Mouse (Mus musculus) urinary bladder, postnatal 4 days (tissue): ENCODE measurements at regions not wholly inside any gene's neighbourhood (a gene's known extent, or its start where the extent isn't known, plus 50 kb on each side); places are given as distances from the start of the nearest gene placed in this dataset.

Experiments used
- DNase-seq, 2 experiments: peaks; one replicate each; pipeline ENCODE4 v3.0.0; 2021 to 2022; ENCODE audit warnings: low spot score in 2 of 2

- no peak for DNase-seq
Observed at GRCm38 (mm10) chrX:99415701-99416100, 55.4 kb downstream of the Pja1 start.

GRCm38 (mm10) chrX:99410942-99411341, 60.1 kb downstream of the Pja1 start:
- no peak for DNase-seq

DNA sequence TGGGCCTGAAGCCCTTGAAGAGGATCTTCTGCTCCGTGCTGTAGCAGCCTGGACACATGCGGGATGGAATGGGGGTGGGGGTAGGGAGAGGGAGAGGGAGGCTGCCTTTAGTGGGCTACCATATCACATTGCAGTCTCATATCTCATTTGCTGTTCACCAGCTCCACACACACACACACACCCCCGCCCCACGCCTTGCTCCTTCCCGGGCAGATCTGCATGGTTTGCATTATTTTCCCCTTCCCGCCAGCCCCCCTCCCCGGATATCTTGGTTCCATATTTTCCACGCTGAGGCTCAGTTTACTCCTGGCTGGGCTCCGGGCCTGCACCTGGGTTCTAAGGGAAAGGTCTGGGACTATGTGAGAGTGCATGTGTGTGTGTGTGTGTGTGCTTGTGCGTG, 61.2 kb downstream of the Pja1 start:
- no peak for DNase-seq

DNA sequence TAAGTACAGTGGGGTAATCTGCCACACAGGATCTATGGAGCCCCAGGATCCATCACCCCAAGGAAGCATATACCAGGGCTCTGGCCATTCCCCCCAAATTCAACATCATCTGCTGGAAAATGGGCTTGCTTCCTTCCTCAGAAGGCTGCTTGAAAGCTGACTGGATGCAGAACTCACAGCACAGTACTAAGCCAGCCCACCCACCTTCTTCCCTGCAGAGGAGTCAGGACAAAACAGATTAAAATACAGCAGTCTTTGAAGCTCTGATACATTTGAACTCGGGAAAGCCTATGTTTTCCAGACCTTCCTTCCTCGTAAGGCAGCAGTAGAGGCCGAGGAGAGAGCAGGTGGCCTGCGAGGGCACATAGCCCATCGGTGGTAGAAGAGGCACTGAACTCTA, 61.7 kb downstream of the Pja1 start:
- no peak for DNase-seq

DNA sequence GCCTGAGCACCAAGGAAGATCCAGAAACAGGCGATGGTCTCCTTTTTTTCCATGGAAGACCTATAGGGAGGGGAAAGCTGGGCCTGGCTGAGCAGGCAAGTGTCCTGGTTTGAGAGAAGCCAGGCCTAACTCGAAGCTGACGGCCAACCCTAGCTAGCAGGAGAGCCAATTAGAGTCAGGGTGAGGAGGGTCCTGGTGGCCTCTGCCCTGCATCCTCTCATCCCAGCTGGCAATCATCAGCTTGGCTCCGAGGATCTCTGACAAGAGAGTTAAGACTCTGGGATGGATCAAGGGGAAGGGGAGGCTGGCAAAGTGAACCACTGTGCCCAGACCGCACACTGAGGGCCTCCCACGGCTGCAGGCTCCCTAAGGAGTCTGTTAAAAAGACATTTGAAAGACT, 62.3 kb downstream of the Pja1 start:
- DNase-seq = no peak

DNA sequence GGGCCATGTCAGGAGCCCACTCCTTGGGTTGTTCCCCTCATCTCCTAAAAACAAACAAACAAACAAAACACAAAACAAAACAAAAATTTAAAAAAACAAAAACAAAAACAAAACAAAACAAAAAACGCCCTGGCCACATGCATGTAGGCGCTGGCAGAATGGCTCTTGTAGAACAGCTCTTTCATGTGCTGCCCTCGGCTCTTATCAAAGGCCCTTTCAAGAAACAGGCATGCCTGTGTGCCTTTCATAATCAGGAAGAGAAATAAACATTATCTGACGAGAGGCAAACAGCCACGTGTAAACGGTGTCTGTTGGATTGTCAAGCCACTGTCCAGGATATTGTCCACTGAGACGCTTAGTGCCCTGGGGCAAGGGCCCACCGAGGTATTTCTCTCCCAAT, 65.2 kb downstream of the Pja1 start:
- DNase-seq = no peak

- DNase-seq = no peak
Observed at GRCm38 (mm10) chrX:99403521-99404149, 67.4 kb downstream of the Pja1 start.

DNA sequence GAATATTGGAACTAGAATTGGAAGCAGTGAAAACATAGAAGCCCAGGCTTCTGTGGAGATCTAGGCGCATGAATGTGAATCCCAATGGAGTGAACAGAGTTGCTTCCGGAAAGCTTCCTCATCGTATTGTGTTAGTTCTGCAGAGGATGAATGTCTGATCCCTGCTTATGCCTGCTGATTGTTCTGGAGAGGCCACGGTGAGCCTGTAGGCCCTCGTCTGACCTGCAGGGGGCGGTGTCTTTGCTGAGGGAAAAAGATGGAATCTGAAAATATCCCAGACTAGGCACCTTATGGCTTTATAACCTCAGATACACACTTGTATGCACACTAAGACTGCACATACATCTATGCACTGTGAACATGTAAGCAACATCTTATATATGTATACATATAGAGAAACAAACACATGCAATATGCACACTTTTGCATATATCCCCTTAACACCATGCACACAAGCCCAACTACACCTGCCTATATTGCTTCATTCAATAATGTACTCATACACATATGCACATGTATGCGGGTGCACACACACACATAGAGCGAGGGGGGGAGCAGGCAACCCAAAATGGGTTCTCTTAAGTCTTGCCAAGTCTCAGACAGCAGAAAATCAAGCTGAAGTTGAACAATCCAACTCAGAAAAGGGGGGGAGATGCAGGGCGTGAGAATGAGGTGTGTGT, 68.1 kb downstream of the Pja1 start:
- no peak for DNase-seq

GRCm38 (mm10) chrX:99397344-99397743, 73.7 kb downstream of the Pja1 start:
- no peak for DNase-seq

DNA sequence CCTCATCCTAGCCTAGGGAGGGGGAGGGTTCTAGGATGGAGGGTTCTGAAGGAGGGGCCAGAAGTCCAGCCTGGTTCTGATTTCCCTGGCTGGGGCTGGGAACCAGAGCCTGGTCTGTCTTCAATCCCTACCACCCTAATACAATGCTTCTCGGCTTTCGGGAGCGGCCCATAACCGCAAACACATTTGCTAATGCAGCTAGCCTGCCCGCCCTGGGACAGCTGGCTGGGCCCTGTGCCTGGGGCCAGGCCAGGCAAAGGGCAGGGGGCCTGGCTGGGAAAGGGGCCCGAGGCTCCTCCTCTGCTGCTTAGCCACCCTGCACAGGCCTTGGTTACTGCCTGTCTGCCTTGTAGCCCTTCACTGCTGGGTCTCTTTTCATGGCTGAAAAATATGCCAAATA, 74.9 kb downstream of the Pja1 start:
- no peak for DNase-seq

DNA sequence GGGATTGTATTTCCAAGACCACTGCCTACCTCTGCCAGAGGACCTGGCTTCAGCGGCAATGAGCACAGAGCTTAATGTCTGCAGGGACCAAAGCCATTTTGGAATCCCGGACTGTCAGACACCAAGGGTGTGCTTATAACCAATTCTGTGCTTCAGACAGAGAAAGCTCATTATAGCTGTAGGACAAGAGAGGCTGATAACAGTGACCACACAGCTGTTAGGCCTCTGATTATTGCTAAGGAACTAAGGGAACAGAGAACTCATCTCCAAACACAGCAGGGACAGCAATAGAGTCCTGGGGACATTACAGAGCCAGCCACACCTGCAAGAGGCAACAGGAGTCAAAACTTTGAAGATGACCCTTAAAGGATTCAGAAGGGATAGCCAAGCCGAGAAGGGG, 76.0 kb downstream of the Pja1 start:
- no peak for DNase-seq

- no peak for DNase-seq
Observed at GRCm38 (mm10) chrX:99391628-99392027, 79.4 kb downstream of the Pja1 start.

DNA sequence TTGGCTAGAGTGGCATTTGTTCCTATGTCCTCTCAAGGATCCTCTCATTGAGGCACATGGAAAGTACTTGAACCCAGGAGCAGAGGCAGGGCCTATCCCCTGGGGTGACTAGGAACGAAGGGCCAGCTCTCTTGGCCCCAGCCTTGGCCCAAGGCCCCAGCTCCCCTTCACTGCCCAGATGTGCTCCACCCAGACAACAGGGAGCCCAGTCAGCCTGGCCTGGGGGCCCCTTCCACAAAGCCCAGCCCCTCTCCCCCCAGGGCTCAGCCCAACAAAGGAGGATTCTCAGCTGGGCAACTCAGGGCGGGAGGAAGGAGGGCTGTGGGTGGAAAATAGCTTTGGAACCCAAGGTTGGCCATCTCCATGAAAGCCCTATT, 80.6 kb downstream of the Pja1 start:
- no peak for DNase-seq

GRCm38 (mm10) chrX:99389778-99390461, 81.2 kb downstream of the Pja1 start:
- no peak for DNase-seq

GRCm38 (mm10) chrX:99370711-99371110, 100.4 kb downstream of the Pja1 start:
- DNase-seq = peak in 1 of 2 experiments; percentile 47

DNA sequence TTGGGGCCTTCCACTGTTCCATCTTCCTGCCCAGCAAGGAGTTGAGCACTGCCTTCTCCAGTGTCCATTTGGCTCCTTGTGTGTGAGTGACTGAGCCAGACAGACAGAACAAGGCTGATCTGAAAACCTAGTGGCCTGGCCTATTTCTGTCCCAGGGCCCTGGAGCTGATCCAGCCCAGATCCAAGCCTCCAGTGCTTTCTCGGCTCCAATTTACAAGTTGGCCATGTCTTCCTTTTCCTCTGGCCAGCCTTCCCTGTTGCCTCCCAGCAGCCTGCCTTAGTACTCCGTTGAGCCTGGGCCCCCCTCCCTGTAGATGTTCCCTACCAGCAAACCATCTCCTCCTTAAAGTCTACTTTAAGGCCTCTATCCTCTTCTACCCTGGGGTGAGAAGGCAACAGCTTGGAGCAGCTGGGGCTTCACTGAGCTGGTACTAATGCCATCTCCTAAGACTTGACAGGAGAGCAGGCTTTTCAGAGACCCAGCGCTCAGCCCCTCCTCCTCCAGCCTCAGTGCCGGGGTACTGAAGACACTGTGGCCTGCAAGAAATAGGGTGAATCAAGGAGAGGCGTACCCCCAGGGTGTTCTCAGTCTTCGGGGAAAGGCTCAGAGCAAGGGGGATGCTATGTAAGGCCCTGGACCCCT, 101.7 kb downstream of the Pja1 start:
- DNase-seq = peak; percentile 19 to 59

DNA sequence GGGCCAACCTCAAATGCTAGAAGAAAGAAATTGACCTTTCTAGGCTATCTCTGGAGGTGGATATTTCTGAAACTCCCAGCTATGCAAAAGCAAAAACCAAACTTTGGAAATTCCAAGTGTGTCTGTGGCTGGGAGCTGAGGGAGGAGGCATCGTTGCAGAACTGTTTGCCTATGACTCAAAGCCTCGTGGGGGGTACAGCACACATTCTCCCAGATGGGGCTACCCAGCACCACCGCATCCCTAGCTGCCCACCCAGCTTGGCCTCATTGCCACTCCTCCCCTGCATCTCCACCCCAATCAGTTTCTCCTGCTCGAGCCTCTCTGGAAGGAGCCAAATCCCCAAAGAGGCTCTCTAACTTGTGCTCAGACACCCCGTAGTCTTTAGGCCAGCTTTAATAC, 107.0 kb downstream of the Pja1 start:
- peak; percentile 3 to 52 for DNase-seq

DNA sequence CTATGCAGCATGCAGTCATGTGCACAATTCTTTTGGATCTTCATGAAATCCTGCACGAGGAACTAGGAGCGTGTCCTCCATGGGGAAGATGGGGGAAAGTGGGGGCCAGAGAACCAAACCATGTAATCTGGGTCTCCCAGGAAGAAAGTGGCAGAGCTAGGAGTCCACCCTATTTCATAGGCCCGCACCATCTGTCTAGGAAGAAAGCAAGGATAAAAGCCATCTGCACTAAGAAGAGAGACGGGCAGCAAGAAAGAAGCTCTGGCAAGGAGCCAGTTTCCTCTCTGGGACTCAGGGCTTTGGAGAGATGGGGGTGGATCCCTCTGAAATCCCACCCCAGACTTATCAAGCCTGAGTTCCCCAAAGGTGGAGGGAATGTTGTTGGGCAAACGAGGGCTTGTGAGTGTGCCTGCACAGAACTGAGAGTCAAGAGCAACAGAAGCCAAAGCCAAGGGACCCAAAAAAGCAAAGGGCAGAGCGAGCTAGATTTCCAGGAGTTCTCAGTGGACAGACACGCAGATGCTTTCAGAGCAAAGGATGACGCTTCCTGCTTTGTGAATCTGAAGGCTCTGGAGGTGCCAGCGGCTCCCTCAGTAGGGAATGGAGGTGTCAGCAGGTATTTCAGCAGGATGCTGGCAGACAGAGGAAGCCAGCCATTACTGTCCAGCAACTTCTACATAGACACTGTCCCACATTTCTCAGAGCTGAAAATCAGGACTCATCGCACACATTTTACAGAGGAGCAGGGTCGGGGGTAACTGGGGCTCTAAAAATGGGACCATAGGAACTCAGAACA, 110.8 kb downstream of the Pja1 start:
- peak; percentile 15 to 55 for DNase-seq

DNA sequence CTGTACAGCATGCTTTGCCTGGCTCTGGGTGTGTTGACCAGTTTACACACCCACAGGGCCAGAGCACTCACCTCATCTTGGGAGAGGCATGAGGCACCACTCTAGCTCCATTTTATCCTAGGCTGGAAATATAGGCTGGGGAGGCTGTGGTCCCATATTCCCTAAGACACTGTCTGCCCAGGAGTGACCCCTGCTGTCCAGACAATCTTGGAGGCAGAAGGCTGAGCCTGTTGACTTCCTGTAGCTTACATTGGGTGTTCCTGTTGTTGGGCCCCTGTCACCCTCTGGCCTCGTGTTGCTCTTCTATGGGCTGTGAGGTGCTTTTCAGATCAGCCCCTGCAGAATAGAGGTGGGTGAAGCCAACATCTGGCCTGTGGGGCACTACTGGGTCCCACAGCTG, 112.3 kb downstream of the Pja1 start:
- peak in 1 of 2 experiments; percentile 58 for DNase-seq

DNA sequence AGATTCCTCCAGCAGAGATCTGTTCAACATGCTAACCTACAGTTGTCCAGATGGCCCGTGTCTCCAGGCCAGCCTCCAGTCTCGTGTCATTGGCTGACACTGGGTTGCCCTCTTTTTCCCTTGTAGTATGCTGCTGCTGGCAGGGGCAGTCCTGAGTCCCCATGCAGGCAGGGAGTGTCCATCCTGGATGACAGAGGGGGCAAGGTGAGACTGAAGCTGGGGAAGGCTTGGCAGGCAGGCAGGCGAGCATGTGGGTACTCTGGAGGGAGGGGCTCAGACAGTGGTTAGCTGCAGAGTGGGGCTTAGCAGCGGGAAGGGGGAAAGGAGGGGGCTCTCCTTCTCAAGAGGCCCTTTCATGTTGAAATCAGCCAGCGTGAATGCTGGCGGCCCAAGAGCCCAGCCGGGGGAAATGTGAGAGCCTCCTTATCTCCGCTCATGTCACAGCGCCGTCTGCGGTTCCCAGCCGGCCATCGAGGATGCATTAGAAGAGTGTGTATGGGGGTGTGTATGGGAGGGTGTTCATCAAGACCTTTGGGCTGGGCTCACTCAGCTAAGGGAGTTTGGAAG, 112.9 kb downstream of the Pja1 start:
- DNase-seq = peak in 1 of 2 experiments; percentile 58

DNA sequence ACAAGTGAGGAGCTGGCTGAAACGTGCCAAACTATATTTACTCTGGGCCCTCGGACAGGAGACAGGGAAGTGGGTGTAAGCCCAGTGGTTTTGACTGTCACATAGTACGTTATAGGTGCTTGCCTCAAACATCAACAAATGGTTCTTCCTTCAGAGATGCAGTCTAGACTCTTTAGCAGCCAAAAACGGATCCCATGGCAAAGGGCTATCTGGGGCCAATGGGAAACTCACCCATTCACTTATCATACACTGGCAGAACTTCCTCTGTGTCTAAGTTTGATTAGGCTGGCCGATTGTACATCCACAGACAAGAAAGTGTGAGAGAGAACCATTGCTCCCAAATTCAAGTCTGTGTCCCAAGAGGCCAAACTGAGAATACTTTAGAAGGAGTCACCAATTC, 115.9 kb downstream of the Pja1 start:
- DNase-seq = peak in 1 of 2 experiments; percentile 19

DNA sequence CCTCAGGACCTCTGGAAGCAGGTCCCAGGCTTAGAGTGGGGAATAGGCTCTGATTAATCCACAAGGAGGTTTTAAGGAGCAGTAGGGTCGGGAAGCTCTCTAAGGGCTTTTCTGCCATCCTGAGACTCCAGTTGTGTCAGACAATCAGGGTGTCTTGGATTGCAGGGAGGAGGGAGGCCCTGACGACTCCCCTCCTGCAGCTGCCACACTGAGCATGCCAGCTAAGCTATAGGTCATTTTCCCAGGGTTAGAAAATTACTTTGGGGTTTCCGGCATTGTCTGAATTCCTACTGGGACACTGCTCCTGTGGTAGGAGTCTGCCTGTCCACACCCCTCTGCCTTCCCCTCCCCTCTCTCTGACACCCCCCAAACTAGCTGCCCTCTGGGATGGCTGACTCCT, 120.8 kb downstream of the Pja1 start:
- no peak for DNase-seq
